Mouse (Mus musculus): ENCODE results near the gene Trim66. TPM values are rescaled to one million over a fixed set of nuclear protein-coding genes. Genes with fewer than 3 reads are reported as not detected.

Trim66 gene
- polyA plus RNA-seq, 1 experiment, result 13.7 TPM

- Histone ChIP-seq H3K4me1 (ENCODE audit: control insufficient read depth, insufficient read depth, low read length) (no peaks in the 10 kb centered on the region), H3K4me3 (ENCODE audit: insufficient read depth, low read length) (no peak overlapping the region), H3K27ac (ENCODE audit: insufficient read depth, low read length) (no peak overlapping the region)
- TF ChIP-seq POLR2A (IDR thresholded peaks at IDR 0.05; ENCODE audit: extremely low read depth, insufficient read depth, low read length) (no peak), CTCF (IDR thresholded peaks at IDR 0.05; ENCODE audit: extremely low read depth, insufficient read depth, low read length) (no peak)
Observed at GRCm38 (mm10) chr7:109510799-109511198, 2.9 kb upstream of the Trim66 start.

GRCm38 (mm10) chr7:109507572-109507971, 362 bp downstream of the Trim66 start:
- Histone ChIP-seq H3K4me3 (ENCODE audit: insufficient read depth, low read length) (no peak overlapping the region), H3K27ac (ENCODE audit: insufficient read depth, low read length) (no peak overlapping the region), H3K4me1 (ENCODE audit: control insufficient read depth, insufficient read depth, low read length) (no peaks in the 10 kb centered on the region)
- no peak for TF ChIP-seq POLR2A (IDR thresholded peaks at IDR 0.05; ENCODE audit: extremely low read depth, insufficient read depth, low read length)

- H3K4me1 ChIP-seq (ENCODE audit: control insufficient read depth, insufficient read depth, low read length), result no peaks in the 10 kb centered on the region
- H3K4me3 ChIP-seq (ENCODE audit: insufficient read depth, low read length), result no peak overlapping the region
- no peak overlapping the region for H3K27ac ChIP-seq (ENCODE audit: insufficient read depth, low read length)
- TF ChIP-seq POLR2A (IDR thresholded peaks at IDR 0.05; ENCODE audit: extremely low read depth, insufficient read depth, low read length) (no peak), CTCF (IDR thresholded peaks at IDR 0.05; ENCODE audit: extremely low read depth, insufficient read depth, low read length) (no peak)
Observed at GRCm38 (mm10) chr7:109507119-109507518, 815 bp downstream of the Trim66 start.

DNA sequence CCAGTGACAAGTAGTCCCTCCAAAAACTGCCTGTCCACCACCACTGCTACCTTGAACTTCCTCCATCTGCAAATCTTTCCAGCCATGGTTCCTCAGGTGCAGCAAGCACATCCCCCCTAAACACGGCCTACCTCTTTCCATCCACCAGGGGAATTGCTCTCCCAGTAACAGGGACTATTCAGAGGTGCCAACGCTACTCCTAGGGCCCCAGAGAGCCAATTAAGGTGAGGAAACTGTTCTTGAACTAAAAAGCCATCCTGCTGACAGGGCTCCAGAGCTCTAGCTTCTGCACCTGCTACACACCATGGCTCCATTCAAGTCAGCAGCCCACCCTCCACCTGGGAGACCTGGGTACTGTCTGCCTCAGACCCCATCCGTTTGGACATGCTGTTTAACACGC, 10.4 kb downstream of the Trim66 start:
- H3K4me1 ChIP-seq (ENCODE audit: control insufficient read depth, insufficient read depth, low read length), result no peaks in the 10 kb centered on the region
- TF ChIP-seq POLR2A (IDR thresholded peaks at IDR 0.05; ENCODE audit: extremely low read depth, insufficient read depth, low read length) (no peak), CTCF (IDR thresholded peaks at IDR 0.05; ENCODE audit: extremely low read depth, insufficient read depth, low read length) (no peak)
- H3K27ac ChIP-seq (ENCODE audit: insufficient read depth, low read length), result no peak overlapping the region
- H3K4me3 ChIP-seq (ENCODE audit: insufficient read depth, low read length), result no peak overlapping the region

- peaks cover 2% of the 10 kb centered on the region; the same call in 1 of the 2 replicates for H3K4me1 ChIP-seq (ENCODE audit: control insufficient read depth, insufficient read depth, low read length)
- H3K4me3 ChIP-seq (ENCODE audit: insufficient read depth, low read length), result peak overlapping the region; percentile 27
- H3K27ac ChIP-seq (ENCODE audit: insufficient read depth, low read length), result peak overlapping the region; percentile 32
- peak; percentile 61; the same call in 1 of the 2 replicates for TF ChIP-seq POLR2A (IDR thresholded peaks at IDR 0.05; ENCODE audit: extremely low read depth, insufficient read depth, low read length)
- TF ChIP-seq CTCF (IDR thresholded peaks at IDR 0.05; ENCODE audit: extremely low read depth, insufficient read depth, low read length), result no peak
Observed at GRCm38 (mm10) chr7:109493319-109494316, 14.3 kb downstream of the Trim66 start.

DNA sequence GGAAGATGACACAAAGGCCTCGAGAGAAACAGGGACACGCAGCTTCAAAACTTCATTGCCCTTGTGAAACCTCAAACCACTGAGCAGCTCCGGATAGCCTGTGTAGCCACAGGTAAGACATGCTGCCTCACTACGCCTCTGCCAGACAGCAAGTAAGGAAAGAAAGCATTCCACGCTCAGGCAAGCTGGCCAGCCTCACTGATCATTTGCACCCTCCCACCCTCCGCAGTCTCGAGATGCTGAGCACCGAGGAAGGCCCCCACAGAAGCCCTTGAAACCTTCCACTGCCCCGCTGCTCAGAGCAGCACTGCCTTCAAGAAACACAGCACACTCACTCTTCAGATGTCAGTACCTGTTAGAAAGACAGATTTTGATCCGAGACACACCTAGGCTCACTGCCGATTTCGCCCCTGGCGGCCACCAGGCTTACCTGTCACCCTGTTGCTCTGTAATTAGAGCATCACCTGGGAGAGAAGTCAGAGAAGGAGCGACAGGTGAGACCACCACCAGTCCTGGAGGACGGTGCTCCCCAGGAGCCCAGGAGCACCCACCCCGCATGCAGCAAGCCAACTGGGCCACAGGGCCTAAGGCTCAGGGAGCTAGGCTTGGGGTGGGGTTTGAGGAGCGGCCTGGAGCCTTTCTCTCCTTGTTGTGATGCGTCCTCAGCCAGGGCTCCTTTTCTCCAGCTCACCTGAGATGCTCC, 15.2 kb downstream of the Trim66 start:
- Histone ChIP-seq H3K4me1 (ENCODE audit: control insufficient read depth, insufficient read depth, low read length) (peaks cover 2% of the 10 kb centered on the region; the same call in 1 of the 2 replicates), H3K27ac (ENCODE audit: insufficient read depth, low read length) (peak overlapping the region; percentile 32; the same call in 1 of the 2 replicates), H3K4me3 (ENCODE audit: insufficient read depth, low read length) (peak overlapping the region; percentile 27)
- TF ChIP-seq POLR2A (IDR thresholded peaks at IDR 0.05; ENCODE audit: extremely low read depth, insufficient read depth, low read length) (0 out of 2 replicates have a peak, but pooled peaks have one; percentile 34), CTCF (IDR thresholded peaks at IDR 0.05; ENCODE audit: extremely low read depth, insufficient read depth, low read length) (no peak)

GRCm38 (mm10) chr7:109484221-109484620, 23.7 kb downstream of the Trim66 start:
- H3K4me3 ChIP-seq (ENCODE audit: insufficient read depth, low read length), result no peak overlapping the region
- no peaks in the 10 kb centered on the region for H3K4me1 ChIP-seq (ENCODE audit: control insufficient read depth, insufficient read depth, low read length)
- H3K27ac ChIP-seq (ENCODE audit: insufficient read depth, low read length), result no peak overlapping the region
- no peak for TF ChIP-seq CTCF (IDR thresholded peaks at IDR 0.05; ENCODE audit: extremely low read depth, insufficient read depth, low read length)
- TF ChIP-seq POLR2A (IDR thresholded peaks at IDR 0.05; ENCODE audit: extremely low read depth, insufficient read depth, low read length), result no peak

DNA sequence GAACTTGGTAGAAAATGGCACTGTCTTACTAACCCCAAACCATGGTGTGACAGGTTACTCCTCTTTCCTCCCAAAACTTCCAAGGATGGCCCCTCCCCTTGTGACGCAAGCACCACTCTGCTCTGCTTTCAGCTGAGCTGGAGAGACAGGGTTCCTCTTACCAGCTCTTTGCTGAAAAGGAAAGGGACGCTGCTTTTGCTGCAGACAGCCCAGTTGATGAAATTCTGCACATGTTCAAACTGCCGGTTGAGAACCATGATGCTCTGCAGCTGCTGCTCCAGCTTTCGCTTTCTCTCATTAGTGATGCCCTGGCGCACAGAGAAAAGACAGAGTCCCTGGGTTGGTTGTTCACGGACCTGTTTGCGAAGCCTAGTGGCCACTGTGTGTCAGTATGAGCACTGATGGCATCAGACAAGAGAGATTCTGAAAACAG, 27.2 kb downstream of the Trim66 start:
- Histone ChIP-seq H3K4me1 (ENCODE audit: control insufficient read depth, insufficient read depth, low read length) (no peaks in the 10 kb centered on the region), H3K4me3 (ENCODE audit: insufficient read depth, low read length) (no peak overlapping the region), H3K27ac (ENCODE audit: insufficient read depth, low read length) (no peak overlapping the region)
- TF ChIP-seq CTCF (IDR thresholded peaks at IDR 0.05; ENCODE audit: extremely low read depth, insufficient read depth, low read length) (no peak), POLR2A (IDR thresholded peaks at IDR 0.05; ENCODE audit: extremely low read depth, insufficient read depth, low read length) (no peak)

DNA sequence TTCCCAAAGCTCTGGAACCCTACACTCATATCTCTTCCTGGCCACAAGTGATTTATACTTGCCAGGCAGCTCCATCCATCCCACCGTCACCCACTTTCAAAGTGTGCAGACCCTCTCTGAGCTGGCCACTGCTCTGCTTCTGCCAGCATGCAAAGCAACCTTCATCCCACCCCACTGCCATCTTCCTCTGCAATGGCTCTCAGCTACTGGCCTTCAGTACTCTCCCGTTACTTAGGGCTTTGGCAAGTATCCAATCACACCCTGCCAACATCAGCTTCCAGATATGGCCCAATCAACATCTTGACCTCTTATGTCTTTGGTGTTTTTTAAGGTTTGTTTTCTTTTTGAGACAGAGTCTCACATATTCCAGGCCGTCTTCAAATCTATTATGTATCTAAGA, 30.0 kb downstream of the Trim66 start:
- no peak overlapping the region for H3K4me3 ChIP-seq (ENCODE audit: insufficient read depth, low read length)
- H3K27ac ChIP-seq (ENCODE audit: insufficient read depth, low read length), result no peak overlapping the region
- no peaks in the 10 kb centered on the region for H3K4me1 ChIP-seq (ENCODE audit: control insufficient read depth, insufficient read depth, low read length)
- TF ChIP-seq CTCF (IDR thresholded peaks at IDR 0.05; ENCODE audit: extremely low read depth, insufficient read depth, low read length) (no peak), POLR2A (IDR thresholded peaks at IDR 0.05; ENCODE audit: extremely low read depth, insufficient read depth, low read length) (no peak)
